Mouse (Mus musculus) ovary, adult 18-20 months (tissue): ENCODE results near the gene Nudt21.

Source experiments
- DNase-seq: peaks from one replicate; pipeline ENCODE4 v3.0.0; 2022; ENCODE audit warnings: low spot score, mixed read lengths

Nudt21 gene

DNA sequence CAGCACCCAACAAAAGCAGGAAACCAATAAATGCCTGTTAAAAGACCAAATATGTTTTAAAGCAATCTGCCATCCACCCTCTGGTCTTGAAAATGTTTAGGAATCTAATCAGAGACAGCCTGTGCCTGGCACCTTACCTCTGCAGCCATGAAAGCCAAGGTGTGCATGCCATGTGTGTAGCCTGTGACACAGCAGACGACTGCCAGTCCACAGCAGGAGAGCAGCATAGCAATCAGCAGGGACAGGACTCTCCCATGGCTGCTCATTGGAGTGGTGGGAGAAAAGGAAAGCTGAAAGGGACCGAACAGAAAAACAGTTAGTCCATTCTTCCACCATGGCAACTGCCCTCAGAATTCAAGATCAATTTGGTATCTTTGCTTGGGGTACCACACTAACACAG is 37.9 kb downstream of the Nudt21 start:
- DNase-seq = no peak

GRCm38 (mm10) chr8:93989739-93990138 is 47.1 kb downstream of the Nudt21 start:
- no peak for DNase-seq

DNA sequence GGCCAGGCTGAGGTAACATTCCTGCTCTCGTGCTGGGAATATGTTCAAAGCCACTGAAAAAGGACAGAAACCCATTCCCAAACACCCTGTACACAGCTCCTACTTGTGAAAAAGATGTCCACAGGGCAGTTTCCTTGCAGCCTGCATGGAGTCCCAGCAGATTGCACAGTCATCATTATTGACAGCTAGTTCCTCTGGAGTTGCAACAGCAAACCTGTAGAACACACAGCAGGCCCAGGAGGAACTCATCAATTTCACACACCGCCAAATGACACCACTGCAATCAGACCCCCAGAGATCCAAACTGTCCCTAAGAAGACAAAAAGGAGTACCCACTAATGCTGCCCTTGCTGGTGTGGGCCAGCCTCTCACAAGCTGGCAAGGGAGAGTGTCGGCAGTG is 52.1 kb downstream of the Nudt21 start:
- no peak for DNase-seq

- no peak for DNase-seq
Measured at GRCm38 (mm10) chr8:93983827-93984226, 53.0 kb downstream of the Nudt21 start.

DNA sequence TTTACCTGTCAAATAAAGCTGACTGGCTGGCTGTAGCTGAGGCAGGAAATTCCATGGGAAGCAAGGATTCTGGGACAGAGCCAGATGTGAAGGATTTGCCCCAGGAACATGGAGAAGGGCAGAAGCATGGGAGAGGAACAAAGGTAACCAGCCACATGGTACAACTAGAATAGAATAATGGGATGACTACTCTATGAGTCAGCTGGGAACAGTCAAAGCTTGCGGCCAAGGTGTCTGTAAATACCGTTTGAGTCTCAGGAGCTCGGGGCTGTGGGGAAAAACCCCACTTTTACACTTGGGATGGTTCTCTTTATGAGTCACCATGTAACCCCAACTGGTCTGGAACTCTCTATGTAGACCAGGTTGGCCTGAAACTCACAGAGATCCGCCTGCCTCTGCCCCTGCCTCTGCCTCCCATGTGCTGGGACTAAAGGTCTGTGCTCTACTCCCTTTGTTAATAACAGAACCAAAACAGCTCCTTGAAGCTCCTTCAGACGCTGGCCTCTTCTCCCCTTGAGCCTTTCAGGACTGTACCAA is 55.1 kb downstream of the Nudt21 start:
- no peak for DNase-seq

DNA sequence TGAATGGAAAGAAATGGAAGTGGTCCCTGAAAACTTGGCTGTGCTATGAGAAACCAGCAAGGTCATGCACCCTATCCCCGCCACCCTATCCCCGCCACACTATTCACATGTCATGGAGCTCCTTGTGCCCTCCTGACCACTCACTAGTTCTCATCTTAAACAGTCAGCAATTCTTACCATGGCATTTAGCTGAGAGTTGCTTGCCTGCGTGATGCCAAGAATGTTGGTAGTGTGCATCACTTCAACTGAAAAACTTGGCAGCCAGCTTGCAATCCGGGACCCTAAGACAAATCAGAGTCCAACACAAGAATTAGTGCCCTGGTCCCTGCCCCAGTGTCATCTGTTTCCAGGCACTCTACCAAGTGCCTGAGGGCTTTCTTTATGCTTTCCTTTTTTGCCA is 56.7 kb downstream of the Nudt21 start:
- no peak for DNase-seq

DNA sequence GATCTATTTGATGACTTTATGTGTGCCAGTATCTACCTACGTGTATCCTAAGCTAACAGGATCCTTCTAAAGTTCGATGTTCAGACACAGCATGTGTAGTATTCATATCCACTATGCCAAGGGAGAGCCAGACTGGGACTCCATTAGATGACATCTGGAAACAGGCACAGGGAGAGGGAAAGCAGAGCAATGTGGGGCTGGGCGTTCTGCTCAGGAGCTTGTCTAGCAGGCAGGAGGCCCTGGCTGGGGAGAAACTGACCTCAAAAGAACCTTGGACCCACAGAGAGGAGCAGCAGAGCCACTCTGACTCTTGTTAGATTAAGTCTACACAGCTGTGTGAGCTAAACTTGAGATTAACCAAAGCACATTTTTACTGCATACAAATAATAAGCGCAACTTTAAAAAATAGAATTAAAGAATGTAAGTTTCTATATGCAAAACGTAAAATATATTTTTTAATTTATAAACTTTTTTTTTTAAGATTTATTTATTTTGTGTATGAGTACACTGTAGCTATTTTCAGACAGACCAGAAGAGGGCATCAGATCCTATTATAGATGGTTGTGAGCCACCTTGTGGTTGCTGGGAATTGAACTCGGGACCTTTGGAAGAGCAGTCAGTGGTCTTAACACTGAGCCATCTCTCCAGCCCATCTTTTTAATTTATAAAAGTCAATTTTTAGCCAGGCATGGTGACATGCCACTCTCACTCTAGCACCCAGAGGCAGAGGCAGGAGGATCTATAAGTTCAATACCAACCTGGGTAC is 60.2 kb downstream of the Nudt21 start:
- DNase-seq = no peak

DNA sequence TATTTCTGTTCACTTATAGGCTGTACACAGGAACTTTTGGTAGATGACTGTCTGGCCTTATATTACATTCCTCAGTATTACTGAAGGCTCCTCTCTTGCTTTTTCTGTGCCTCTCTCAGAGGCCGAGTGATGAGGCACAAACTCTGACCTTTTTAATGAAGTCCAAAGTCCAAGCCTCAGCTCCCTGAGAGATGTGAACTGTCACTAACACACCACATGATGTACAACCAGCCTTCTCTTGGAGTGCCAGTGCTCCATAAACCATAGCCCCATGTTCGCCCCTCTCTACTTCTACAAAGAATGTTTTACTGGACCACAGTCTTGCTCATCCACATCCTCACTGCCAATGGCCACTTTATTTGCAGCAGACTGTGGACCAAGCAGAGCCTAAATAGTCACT is 61.5 kb downstream of the Nudt21 start:
- no peak for DNase-seq

GRCm38 (mm10) chr8:93974602-93975186 is 62.1 kb downstream of the Nudt21 start:
- DNase-seq = no peak

- DNase-seq = no peak
Measured at GRCm38 (mm10) chr8:93973831-93974375, 62.9 kb downstream of the Nudt21 start.

GRCm38 (mm10) chr8:93972971-93973734 is 63.7 kb downstream of the Nudt21 start:
- DNase-seq = no peak

- DNase-seq = no peak
Measured at GRCm38 (mm10) chr8:93972211-93972610, 64.6 kb downstream of the Nudt21 start.

DNA sequence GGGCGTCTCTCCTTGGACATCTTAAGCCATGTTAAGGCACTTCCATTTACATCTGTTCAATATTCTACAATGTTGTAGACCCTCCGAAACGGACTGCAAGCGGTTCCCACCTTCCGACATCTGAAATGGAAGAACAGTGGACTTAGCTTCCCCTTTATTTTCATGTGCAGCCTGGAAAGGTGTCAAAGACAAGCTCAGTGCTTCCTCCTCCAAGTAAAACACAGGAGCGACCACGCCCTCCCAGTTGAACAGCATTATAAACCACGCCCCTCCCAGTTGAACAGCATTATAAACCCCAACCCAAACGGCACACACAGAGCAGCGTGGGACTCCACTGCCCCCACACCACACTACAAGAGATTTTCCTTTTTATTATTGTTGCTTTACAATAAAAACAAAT is 65.4 kb downstream of the Nudt21 start:
- no peak for DNase-seq

DNA sequence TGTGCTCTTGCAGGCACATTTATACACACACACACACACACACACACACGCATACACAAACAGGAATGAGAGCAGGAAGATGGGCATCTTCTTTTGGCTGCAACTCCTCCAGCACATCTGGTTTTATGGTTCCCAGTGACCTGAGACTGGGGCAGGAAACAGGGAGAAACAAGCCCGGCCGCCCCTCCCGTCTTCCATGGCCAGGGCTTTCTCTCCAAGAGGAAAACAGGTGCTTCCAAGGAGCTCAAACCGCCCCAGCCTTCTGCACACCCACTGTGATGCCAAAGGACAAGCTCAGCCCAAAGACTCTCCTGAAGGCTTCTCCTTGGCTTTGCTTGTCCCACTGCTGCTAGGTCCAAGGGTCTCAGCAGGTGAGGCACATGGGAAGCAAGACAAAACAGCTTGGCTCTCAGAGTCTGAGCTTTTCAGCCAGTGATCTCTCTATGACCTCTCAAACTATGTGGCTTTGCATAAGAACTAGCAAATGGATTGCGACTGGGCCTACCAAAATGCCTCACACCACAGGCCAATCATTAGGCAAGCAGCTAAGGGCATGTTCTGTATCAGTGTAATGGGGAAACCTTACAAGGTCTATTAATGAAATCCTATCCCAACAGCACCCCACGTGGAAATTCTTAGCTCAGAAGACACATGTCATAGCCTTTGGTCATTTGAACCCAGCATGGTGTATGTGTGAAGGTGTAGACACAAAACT is 67.0 kb downstream of the Nudt21 start:
- peak; percentile 23 for DNase-seq

GRCm38 (mm10) chr8:93968293-93968692 is 68.5 kb downstream of the Nudt21 start:
- no peak for DNase-seq
